Mouse (Mus musculus) brain, adult 2 months (tissue): Measurements from ENCODE around the gene Mrtfa.

Experiments
- DNase-seq: peaks from one replicate; pipeline ENCODE4 v3.0.0; 2011; ENCODE audit warnings: low read depth, low spot score

The Mrtfa gene

GRCm38 (mm10) chr15:81030891-81031425 is 159.6 kb downstream of the Mrtfa start:
- DNase-seq, result no peak

GRCm38 (mm10) chr15:81027378-81028173 is 163.0 kb downstream of the Mrtfa start:
- DNase-seq, result peak; percentile 92

- DNase-seq, result no peak
Measured at GRCm38 (mm10) chr15:81026901-81027300, 163.7 kb downstream of the Mrtfa start.

GRCm38 (mm10) chr15:81023842-81024241 is 166.7 kb downstream of the Mrtfa start:
- peak; percentile 56 for DNase-seq

GRCm38 (mm10) chr15:81022437-81022836 is 168.1 kb downstream of the Mrtfa start:
- DNase-seq, result no peak

- no peak for DNase-seq
Measured at GRCm38 (mm10) chr15:81021377-81021776, 169.2 kb downstream of the Mrtfa start.

- DNase-seq, result no peak
Measured at GRCm38 (mm10) chr15:81017308-81017707, 173.2 kb downstream of the Mrtfa start.

- DNase-seq, result no peak
Measured at GRCm38 (mm10) chr15:81016488-81016887, 174.1 kb downstream of the Mrtfa start.

- no peak for DNase-seq
Measured at GRCm38 (mm10) chr15:81015068-81015744, 175.4 kb downstream of the Mrtfa start.

GRCm38 (mm10) chr15:81013186-81013585 is 177.4 kb downstream of the Mrtfa start:
- DNase-seq, result no peak

GRCm38 (mm10) chr15:81012359-81012758 is 178.2 kb downstream of the Mrtfa start:
- DNase-seq, result no peak

GRCm38 (mm10) chr15:81011523-81011922 is 179.0 kb downstream of the Mrtfa start:
- DNase-seq, result no peak

GRCm38 (mm10) chr15:81010114-81010513 is 180.4 kb downstream of the Mrtfa start:
- peak; percentile 69 for DNase-seq

- DNase-seq, result peak; percentile 76
Measured at GRCm38 (mm10) chr15:81008689-81009123, 181.9 kb downstream of the Mrtfa start.

- no peak for DNase-seq
Measured at GRCm38 (mm10) chr15:81007905-81008304, 182.7 kb downstream of the Mrtfa start.

- DNase-seq, result no peak
Measured at GRCm38 (mm10) chr15:81007339-81007738, 183.2 kb downstream of the Mrtfa start.

GRCm38 (mm10) chr15:81006127-81006735 is 184.3 kb downstream of the Mrtfa start:
- DNase-seq, result peak; percentile 45

GRCm38 (mm10) chr15:81000419-81001138 is 190.0 kb downstream of the Mrtfa start:
- peak; percentile 71 for DNase-seq

- no peak for DNase-seq
Measured at GRCm38 (mm10) chr15:80997077-80997476, 193.5 kb downstream of the Mrtfa start.

GRCm38 (mm10) chr15:80996090-80996835 is 194.3 kb downstream of the Mrtfa start:
- DNase-seq, result no peak

GRCm38 (mm10) chr15:80994959-80995358 is 195.6 kb downstream of the Mrtfa start:
- DNase-seq, result peak; percentile 28
